Mouse (Mus musculus) lung, postnatal 36 days (tissue): ENCODE results near the gene Prkg1.

Experiments
- DNase-seq: peaks from one replicate; pipeline ENCODE4 v3.0.0; 2022; ENCODE audit warnings: mixed read lengths

The Prkg1 gene

GRCm38 (mm10) chr19:31011528-31012133 lies 753.2 kb downstream of the Prkg1 start:
- no peak for DNase-seq

- DNase-seq, result no peak
Observed at GRCm38 (mm10) chr19:30998572-30998971, 766.3 kb downstream of the Prkg1 start.

- DNase-seq, result no peak
Observed at GRCm38 (mm10) chr19:30990390-30990789, 774.4 kb downstream of the Prkg1 start.

DNA sequence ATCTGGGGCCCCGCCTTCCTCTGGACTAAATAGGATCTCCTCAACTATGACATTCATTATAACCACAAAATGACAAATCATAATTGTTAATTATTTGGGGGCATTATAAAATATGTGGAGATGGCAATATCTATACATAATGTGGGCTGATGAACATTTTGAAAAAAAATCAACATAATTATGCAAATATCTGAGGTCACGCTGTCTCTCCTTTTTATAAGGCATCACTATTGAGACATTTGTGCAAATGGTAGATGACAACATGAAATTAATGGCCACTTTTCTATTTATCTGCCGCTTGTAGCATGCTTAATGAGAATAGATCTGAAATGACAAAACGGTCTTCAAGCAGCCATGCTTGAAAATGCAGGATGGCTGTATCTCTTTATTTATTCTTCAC lies 782.4 kb downstream of the Prkg1 start:
- no peak for DNase-seq

DNA sequence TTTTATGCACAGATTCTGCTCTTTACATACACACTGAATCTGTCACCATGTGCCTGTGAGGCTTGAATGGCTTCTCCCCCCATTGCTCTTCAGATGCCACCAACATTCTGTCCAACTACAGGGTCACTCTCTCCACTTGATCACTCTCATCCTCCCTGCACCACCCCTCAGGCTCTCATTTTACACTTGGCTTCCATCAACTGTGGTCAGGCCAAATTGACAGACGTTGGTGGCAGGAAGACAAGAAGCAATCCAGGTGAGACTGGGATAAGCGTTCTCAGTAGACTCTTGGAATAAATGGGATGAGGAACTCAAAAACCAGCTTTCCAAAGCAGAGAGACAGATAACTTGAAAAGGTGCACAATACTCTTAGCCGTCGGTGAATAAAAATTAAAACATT lies 786.7 kb downstream of the Prkg1 start:
- DNase-seq, result no peak

GRCm38 (mm10) chr19:30950610-30951009 lies 814.2 kb downstream of the Prkg1 start:
- no peak for DNase-seq

DNA sequence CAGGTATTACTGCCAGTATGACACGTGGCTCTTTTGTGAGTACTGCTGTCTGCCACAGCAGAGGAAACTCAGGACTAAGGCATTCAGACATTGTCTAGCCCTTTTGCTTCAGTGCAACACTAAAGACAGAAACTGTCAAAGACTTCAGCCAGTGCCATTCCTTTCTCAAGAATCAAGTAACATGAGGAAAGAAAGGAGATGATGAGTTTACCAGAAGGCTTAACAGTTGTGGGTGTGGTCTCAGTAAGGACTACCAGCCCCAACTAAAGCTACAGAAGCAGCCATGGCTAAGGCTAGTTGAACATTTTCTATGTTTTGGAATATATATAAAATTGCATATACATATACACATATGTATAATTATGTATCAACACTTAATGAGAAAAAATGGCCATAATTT lies 816.6 kb downstream of the Prkg1 start:
- no peak for DNase-seq

- peak; percentile 6 for DNase-seq
Observed at GRCm38 (mm10) chr19:30942369-30942992, 822.4 kb downstream of the Prkg1 start.

DNA sequence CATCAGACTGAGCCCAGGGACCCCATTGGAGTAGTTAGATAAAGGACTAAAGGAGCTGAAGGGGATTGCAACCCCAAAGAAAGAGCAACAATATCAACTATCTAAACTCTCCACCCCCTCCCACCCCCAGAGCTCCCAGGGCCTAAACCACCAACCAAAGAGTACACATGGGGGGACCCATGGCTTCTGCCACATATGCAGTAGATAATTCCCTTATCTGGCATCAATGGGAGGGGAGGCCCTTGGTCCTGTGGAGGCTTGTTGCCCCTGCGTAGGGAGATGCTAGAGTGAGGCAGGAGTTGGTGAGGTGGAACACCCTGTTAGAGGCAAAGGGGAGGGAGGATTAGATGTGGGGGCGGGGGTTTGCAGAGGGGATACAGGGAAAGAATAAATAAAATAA lies 826.8 kb downstream of the Prkg1 start:
- no peak for DNase-seq

GRCm38 (mm10) chr19:30931469-30932192 lies 833.2 kb downstream of the Prkg1 start:
- DNase-seq, result no peak

DNA sequence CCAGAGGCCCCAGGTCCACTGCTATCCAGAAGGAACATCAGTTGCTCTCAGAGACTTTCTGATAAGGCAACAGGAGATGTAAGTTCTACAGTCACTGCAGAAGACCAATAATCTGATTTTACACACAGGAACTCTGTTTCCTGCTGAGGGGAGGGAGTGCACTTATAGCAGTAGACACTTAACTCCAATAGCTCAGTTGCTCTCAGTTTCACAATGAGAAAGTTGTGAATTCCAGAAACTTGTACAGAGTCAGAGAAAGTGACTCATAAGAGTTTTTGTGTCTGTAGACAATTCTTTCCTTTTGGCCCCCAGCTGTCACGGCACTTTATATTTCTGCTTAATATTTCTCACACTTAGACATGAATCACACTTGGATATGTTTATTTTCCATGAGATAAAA lies 840.8 kb downstream of the Prkg1 start:
- DNase-seq, result no peak

DNA sequence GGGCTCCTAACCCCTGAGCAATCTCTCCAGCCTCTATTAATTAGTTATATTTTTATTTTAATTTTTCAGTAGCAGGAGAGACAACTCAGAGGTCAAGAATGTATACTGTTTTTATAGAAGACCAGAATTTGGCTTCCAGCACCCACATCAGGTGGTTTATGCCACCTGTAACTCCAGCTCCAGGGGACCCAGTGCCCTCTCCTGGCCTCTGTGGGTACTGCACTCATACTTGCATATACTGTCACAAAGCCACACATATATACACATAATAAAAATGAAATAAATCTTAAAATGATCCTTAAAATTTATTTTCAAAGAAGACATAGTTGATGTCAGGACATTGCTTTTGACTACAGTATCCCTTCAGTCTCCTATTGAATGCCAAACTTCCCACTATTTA lies 862.5 kb downstream of the Prkg1 start:
- no peak for DNase-seq

- no peak for DNase-seq
Observed at GRCm38 (mm10) chr19:30901025-30901424, 863.8 kb downstream of the Prkg1 start.

DNA sequence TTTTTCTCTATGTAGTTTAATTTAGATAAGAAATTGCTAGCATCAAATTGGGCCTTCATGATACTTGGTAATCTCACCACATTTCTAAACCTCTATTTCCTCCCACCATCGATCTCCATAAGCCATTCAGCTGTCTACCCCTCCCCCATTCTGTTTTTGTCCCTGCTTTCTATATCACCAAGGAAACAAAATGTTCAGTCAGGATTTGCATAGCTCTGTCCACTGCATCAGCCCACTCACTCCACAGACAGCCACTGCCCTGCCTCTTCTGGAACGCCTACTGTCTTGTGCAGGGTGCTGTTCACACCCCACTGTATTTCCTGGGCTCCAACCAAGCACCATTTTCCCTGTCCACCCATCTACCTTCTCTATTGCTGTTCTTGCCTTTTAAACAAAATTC lies 874.5 kb downstream of the Prkg1 start:
- no peak for DNase-seq

DNA sequence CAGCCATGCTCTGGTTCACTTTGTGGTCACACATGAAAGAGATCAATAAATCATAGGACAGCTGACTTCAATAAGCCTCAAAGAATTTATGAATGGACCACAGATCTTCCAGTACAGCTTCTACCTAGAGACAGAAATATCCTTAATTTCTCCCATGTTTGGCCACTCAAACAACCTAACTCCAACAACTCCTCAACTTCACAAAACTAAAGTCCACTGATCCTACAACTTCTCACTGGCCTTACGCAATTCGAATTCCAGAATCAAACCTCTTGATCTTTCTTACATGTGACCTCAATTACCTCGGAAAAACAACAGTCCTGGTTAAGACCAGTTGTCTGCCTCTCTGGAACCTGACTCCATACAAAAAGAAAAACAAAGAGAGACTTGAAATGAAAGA lies 875.0 kb downstream of the Prkg1 start:
- peak; percentile 4 for DNase-seq

GRCm38 (mm10) chr19:30861441-30861840 lies 903.4 kb downstream of the Prkg1 start:
- no peak for DNase-seq

- DNase-seq, result no peak
Observed at GRCm38 (mm10) chr19:30851023-30851422, 913.8 kb downstream of the Prkg1 start.

DNA sequence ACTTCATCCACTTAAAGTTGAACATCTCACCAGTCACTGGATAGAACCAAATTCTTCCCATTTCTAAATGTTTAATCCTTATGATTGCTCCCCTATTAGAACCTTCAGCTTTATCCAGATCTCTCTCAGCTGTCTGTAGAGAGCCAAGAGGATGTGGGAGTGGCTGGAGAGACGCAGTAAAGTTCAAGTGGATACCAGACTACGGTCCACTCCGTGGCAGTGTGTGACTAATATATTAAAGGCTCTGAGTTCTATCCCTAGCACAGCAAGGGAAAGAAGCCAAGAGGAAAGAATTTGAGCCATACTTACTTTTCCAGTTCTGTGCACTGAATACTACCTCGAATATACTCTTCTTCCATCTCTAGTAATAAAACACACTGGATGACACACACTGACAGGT lies 919.9 kb downstream of the Prkg1 start:
- no peak for DNase-seq

- no peak for DNase-seq
Observed at GRCm38 (mm10) chr19:30843637-30844036, 921.2 kb downstream of the Prkg1 start.

- DNase-seq, result peak; percentile 67
Observed at GRCm38 (mm10) chr19:30843052-30843564, 921.7 kb downstream of the Prkg1 start.

GRCm38 (mm10) chr19:30842640-30843039 lies 922.2 kb downstream of the Prkg1 start:
- no peak for DNase-seq

GRCm38 (mm10) chr19:30833045-30833651 lies 931.7 kb downstream of the Prkg1 start:
- no peak for DNase-seq

- no peak for DNase-seq
Observed at GRCm38 (mm10) chr19:30829231-30829775, 935.5 kb downstream of the Prkg1 start.
